Mouse (Mus musculus) right cerebral cortex, adult 2 months (tissue): ENCODE results near the gene Agbl3.

Source experiments
- DNase-seq, 2 experiments: peaks; one replicate each; pipeline ENCODE4 v3.0.0; 2021 to 2022; ENCODE audit warnings: low spot score in 2 of 2

Gene Agbl3

DNA sequence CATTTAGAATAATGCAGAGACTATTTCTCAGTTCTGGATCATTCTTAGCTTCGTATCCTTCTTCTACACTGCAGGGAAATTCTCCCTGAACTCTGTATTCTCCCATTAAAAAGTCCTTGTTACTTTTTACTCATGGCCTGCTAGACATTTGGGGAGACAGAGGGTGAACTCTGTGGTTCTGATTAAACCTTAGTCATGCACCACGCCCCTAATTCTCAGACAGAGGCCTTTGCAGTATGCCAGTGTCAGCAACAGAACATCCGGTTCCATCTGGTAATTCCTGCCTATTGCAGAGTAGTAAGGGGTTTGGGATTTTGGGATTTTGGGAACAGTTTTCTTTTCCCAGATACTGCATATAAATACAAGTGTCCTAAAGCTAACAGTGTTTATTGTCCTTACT lies 16.6 kb downstream of the Agbl3 start:
- DNase-seq: no peak

DNA sequence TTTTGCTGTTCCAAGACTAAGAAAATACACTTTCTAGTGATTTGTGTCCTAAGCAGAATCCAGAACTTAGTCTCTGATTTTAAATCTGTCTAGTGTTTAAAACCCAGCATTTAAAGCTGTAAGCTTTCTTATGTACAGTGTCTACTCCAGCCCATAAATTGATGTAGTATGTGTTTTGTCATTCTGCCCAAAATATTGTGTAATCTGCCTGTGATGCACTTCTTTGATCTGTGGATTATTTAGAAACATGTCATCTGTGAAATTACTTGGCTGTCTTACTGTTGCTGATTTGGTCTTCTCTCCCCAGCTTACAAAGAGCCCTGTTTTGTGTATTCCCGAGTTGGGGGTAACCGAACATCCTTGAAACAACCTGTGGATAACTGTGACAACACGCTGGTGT lies 17.7 kb downstream of the Agbl3 start:
- DNase-seq: no peak

- no peak for DNase-seq
These were observed 25.4 kb downstream of the Agbl3 start for GRCm38 (mm10) chr6:34805582-34805981.

GRCm38 (mm10) chr6:34810651-34811050 lies 30.4 kb downstream of the Agbl3 start:
- DNase-seq: no peak

- peak; percentile 56 to 59 for DNase-seq
These were observed 44.2 kb downstream of the Agbl3 start for GRCm38 (mm10) chr6:34824406-34824805.

- peak; percentile 33 to 39 for DNase-seq
These were observed 52.1 kb downstream of the Agbl3 start for GRCm38 (mm10) chr6:34832352-34832751.

GRCm38 (mm10) chr6:34861546-34862053 lies 81.4 kb downstream of the Agbl3 start:
- no peak for DNase-seq

- DNase-seq: no peak
These were observed 82.1 kb downstream of the Agbl3 start for GRCm38 (mm10) chr6:34862381-34862780.

- no peak for DNase-seq
These were observed 82.7 kb downstream of the Agbl3 start, which contains the start of gene Tmem140 for GRCm38 (mm10) chr6:34862791-34863403. Gene Tmem140, plus strand, starts transcription at chr6:34863146.

DNA sequence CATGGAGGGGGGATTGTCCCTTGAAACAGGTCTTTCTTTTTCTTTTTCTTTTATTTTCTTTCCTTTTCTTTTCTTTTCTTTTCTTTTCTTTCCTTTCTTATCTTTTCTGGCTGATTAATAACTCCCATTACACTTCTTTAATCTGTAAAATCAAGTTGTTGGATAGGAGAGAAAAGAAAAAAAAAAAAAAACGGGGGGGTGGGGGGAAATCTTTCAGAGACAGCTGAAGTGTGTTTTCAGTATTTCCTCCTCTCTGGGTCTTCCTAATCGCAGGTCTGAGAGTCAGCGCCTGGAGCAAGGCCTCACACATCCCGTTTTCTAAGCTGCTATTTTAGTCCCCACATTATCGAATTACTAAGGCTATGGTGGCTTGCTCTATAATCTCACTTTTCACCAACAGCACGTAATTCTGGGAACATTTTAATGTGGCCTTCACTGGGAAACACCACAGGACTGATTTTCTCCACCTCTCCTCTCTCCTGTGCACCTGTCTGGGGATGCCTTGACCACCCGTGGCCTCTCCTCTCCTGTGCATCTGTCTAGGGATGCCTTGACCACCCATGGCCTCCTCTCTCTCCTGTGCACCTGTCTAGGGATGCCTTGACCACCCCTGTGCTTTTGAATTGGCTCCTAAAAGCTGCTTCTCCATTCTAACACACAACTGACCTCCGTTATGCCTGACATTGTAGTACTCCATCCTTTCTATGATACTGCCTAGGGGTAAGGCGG lies 83.7 kb downstream of the Agbl3 start:
- DNase-seq: no peak

- DNase-seq: no peak
These were observed 85.0 kb downstream of the Agbl3 start for GRCm38 (mm10) chr6:34865213-34865612.

- DNase-seq: no peak
These were observed 85.7 kb downstream of the Agbl3 start for GRCm38 (mm10) chr6:34865711-34866593.

DNA sequence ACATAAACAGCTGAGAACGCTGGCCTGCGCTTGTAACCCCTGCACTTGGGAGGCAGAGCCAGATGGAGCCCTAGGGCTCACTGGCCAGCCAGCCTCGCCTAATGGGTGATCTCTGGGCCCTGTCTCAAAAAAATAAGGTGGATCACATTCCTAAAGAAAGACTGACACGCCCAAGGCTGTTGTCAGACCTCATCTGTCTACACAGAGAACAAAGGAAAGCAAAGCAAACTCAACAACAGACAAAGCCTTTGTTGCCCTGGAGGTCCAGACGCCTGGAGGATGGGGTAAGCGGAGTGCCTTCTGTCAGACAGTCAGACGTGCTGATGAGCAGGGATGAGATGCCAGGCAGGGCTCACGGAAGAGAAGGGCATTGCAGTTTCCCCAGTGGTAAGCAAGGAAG lies 86.6 kb downstream of the Agbl3 start:
- DNase-seq: no peak

DNA sequence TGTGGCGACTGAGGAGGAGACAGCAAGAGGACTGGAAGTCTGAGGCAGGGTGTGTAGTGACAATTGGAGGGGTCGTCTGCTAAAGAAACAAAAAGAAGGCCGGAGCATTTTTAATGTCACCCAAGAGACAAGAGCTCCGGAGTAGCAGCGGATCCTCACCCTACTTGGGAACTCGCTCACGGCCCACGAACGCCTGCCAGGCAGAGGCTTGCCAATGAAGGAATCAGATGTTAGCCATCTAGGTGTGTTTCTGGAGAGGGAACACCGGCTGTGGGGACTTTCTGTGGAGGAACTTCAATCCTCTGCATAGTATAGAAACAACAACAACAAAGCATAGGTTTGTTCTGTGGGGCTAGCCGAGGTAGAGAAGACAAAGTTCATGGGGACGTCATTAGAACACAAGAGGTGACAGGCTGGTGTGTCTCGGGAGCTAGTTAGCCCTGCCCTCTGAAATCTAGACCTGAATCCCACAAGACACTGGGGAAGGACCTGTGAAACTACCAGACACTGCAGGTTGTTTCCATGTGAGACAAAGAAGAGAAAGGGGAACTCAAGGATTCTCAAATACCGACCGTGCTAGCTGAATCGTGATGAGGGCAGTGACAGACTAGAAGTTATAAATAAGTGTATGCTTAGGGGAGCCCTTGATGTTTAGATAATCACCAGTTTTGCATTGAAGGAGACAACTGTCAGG lies 87.2 kb downstream of the Agbl3 start:
- no peak for DNase-seq

- DNase-seq: no peak
These were observed 87.7 kb downstream of the Agbl3 start for GRCm38 (mm10) chr6:34867995-34868350.

- no peak for DNase-seq
These were observed 88.4 kb downstream of the Agbl3 start for GRCm38 (mm10) chr6:34868507-34869217.

GRCm38 (mm10) chr6:34869225-34869915 lies 89.1 kb downstream of the Agbl3 start:
- DNase-seq: no peak

DNA sequence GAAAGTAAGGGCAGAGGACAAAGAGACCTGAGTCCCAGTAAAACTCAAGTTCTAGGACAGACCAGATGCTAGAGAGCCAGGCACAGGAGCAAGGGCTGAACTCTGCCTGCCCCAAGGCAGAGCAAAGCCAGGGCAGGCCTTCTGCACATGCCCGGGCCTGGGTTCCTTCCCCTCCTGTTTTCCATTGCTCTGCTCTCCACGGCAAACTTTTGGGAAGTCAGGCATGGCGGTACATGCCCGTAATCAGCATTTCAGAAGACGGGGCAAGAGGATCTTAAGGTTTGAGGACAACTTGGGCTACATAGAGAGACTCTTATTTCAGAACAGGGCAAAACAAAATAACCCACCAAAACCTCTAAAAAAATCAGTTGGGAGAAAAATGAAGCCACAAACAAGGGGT lies 89.9 kb downstream of the Agbl3 start:
- no peak for DNase-seq

DNA sequence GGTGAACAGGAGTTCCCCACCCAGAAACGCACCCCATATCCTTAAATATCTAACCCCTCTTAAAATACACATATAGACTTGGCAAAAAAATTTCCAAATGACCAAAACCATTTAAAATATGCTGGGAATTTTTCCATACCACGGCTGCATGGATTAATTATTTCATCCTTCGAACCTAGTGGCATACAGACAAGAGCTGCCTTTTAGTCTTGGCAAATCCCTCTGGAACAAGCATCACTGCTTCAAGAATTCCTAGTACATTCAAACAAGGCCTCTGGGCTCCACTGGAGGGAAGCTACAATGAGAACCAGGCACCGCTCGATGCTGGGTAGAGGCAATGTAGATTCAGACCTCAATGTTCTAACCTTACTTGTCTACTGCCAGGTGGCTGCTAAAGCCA lies 90.5 kb downstream of the Agbl3 start:
- DNase-seq: no peak

DNA sequence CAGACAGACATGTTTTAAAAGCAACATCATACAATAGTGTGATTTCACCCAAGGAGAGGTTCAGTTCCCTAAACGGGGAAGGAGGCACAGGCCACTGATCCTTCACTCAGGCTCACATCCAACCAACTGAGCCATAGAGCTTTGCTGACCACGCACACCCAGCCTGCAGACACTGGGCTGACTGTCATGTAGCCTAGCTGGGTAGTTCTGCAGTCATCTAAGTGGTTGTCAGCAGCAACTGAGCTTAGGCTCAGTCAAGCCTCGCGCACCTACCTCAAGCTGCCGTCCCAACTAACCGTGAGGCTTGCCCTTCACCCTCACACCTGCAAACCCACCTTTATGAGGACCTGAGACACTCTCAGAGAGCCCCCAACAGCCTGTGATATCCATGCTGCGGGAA lies 91.7 kb downstream of the Agbl3 start:
- DNase-seq: no peak

- no peak for DNase-seq
These were observed 92.6 kb downstream of the Agbl3 start for GRCm38 (mm10) chr6:34872871-34873270.
